Mouse (Mus musculus) lung, embryonic 14.5 days (tissue): ENCODE measurements around the gene Emp3. TPM values are rescaled to one million over a fixed set of nuclear protein-coding genes. Genes with fewer than 3 reads are reported as not detected.
"Not testable (repeated sequence)": the region's sequence is repeated elsewhere in the genome, so short reads cannot be mapped to it uniquely, and the experiment has no call there.

Experiments
- ATAC-seq: fragments of 200-750 bp; cut with Nextera tagmentation; 2 replicates; pipeline ENCODE4 v1.8.0; 2017; ENCODE audit warnings: mild to moderate bottlenecking, moderate TSS enrichment, moderate library complexity; ENCODE audit not compliant: insufficient read depth
- DNase-seq: peaks from one replicate; pipeline ENCODE4 v3.0.0-alpha.2; 2015
- H3K27ac ChIP-seq: fragments of 300-500 bp; sonication (generic); 2 replicates; pipeline ENCODE4 v1.5.1; 2014; ENCODE audit warnings: low read depth, mild to moderate bottlenecking, moderate library complexity
- H3K27me3 ChIP-seq: fragments of 300-500 bp; sonication (generic); 2 replicates; pipeline ENCODE4 v1.6.1; 2014; ENCODE audit warnings: low read length, control low read depth; ENCODE audit not compliant: insufficient read depth
- H3K36me3 ChIP-seq: fragments of 300-500 bp; sonication (generic); 2 replicates; pipeline ENCODE4 v1.6.1; 2014; ENCODE audit warnings: control low read depth; ENCODE audit not compliant: insufficient read depth
- H3K4me1 ChIP-seq: fragments of 300-500 bp; sonication (generic); 2 replicates; pipeline ENCODE4 v1.6.1; 2014; ENCODE audit warnings: antibody characterized with exemption, control low read depth; ENCODE audit not compliant: insufficient read depth
- H3K4me2 ChIP-seq: fragments of 300-500 bp; sonication (generic); 2 replicates; pipeline ENCODE4 v1.6.1; 2014; ENCODE audit warnings: mild to moderate bottlenecking
- H3K4me3 ChIP-seq: fragments of 300-500 bp; sonication (generic); 2 replicates; pipeline ENCODE4 v1.5.1; 2014; ENCODE audit warnings: low read depth, low read length
- H3K9ac ChIP-seq: fragments of 300-500 bp; sonication (generic); 2 replicates; pipeline ENCODE4 v1.6.1; 2014
- H3K9me3 ChIP-seq: fragments of 300-500 bp; sonication (generic); 2 replicates; pipeline ENCODE4 v1.6.1; 2016; ENCODE audit warnings: low read depth, low read length, control low read depth
- CTCF ChIP-seq: IDR thresholded peaks from 2 replicates; pipeline ENCODE4 v1.5.1; 2016; ENCODE audit warnings: antibody characterized with exemption, low read depth
- WGBS: fragments of 180-500 bp; shearing (Covaris S2); extraction: QIAGEN DNeasy Blood & Tissue Kit; methylation state at CpG from one replicate; pipeline ENCODE4 v1.1.7; 2014; 5-methylcytosine and 5-hydroxymethylcytosine counted together
- polyA plus RNA-seq: library from polyadenylated mRNA; unstranded; fragments of >200 nt; fragmentation: Nextera tagmentation; extraction: Ambion mirVana; gene quantifications from 2 replicates; pipeline ENCODE4 v1.2.1, GENCODE M21; 2014

The Emp3 gene
- polyA plus RNA-seq, 1 experiment from 2014 or later, result 174 TPM

- Histone ChIP-seq H3K9me3 (no peaks in the 10 kb centered on the region), H3K27ac (no peak overlapping the region), H3K9ac (no peak overlapping the region), H3K36me3 (peaks cover 12% of the 10 kb centered on the region; the same call in 1 of the 2 replicates), H3K4me1 (peaks cover 28% of the 10 kb centered on the region), H3K4me2 (no peak overlapping the region), H3K27me3 (no peaks in the 10 kb centered on the region), H3K4me3 (no peak overlapping the region)
- WGBS, result 79% methylated on average over 5 of the region's 5 CpGs
- DNase-seq (no peak), ATAC-seq (no peak)
- no peak for TF ChIP-seq CTCF
Measured at GRCm38 (mm10) chr7:45915011-45915410, 6.2 kb downstream of the Emp3 start.

- no peak overlapping the region for H3K4me2 ChIP-seq
- H3K9me3 ChIP-seq, result no peaks in the 10 kb centered on the region
- TF ChIP-seq CTCF, result no peak
- no peak overlapping the region; the same call in 1 of the 2 replicates for H3K9ac ChIP-seq
- DNase-seq, result no peak
- H3K27ac ChIP-seq, result no peak overlapping the region
- peaks cover 21% of the 10 kb centered on the region for H3K4me1 ChIP-seq
- no peak for ATAC-seq
- no peaks in the 10 kb centered on the region for H3K27me3 ChIP-seq
- H3K4me3 ChIP-seq, result no peak overlapping the region
- H3K36me3 ChIP-seq, result peaks cover 20% of the 10 kb centered on the region; the same call in 1 of the 2 replicates
- WGBS, result 82% methylated on average over 6 of the region's 6 CpGs
Measured at GRCm38 (mm10) chr7:45914067-45914466, 7.1 kb downstream of the Emp3 start.

- no peaks in the 10 kb centered on the region for H3K4me1 ChIP-seq
- peaks cover 15% of the 10 kb centered on the region; the same call in 1 of the 2 replicates for H3K36me3 ChIP-seq
- no peaks in the 10 kb centered on the region for H3K9me3 ChIP-seq
- no peak overlapping the region for H3K4me3 ChIP-seq
- ATAC-seq (no peak), DNase-seq (no peak)
- no peak overlapping the region for H3K27ac ChIP-seq
- H3K27me3 ChIP-seq, result no peaks in the 10 kb centered on the region
- no peak for TF ChIP-seq CTCF
- 91% methylated on average over 16 of the region's 16 CpGs for WGBS
- H3K4me2 ChIP-seq, result no peak overlapping the region
- no peak overlapping the region for H3K9ac ChIP-seq
Measured at GRCm38 (mm10) chr7:45909145-45909544, 12.1 kb downstream of the Emp3 start.

- no peak for DNase-seq
- Histone ChIP-seq H3K36me3 (peaks cover 15% of the 10 kb centered on the region; the same call in 1 of the 2 replicates), H3K27me3 (no peaks in the 10 kb centered on the region), H3K4me3 (no peak overlapping the region), H3K9me3 (no peaks in the 10 kb centered on the region), H3K9ac (no peak overlapping the region), H3K4me2 (no peak overlapping the region), H3K27ac (no peak overlapping the region), H3K4me1 (no peaks in the 10 kb centered on the region)
- ATAC-seq, result no peak
- TF ChIP-seq CTCF, result no peak
Measured at GRCm38 (mm10) chr7:45908384-45908783, 12.8 kb downstream of the Emp3 start.

- H3K4me1 ChIP-seq, result no peaks in the 10 kb centered on the region
- H3K4me2 ChIP-seq, result no peak overlapping the region
- no peak overlapping the region for H3K27ac ChIP-seq
- no peaks in the 10 kb centered on the region for H3K9me3 ChIP-seq
- H3K9ac ChIP-seq, result no peak overlapping the region
- TF ChIP-seq CTCF, result no peak
- peaks cover 15% of the 10 kb centered on the region; the same call in 1 of the 2 replicates for H3K36me3 ChIP-seq
- no peak overlapping the region for H3K4me3 ChIP-seq
- WGBS, result 84% methylated on average over 9 of the region's 9 CpGs
- no peaks in the 10 kb centered on the region for H3K27me3 ChIP-seq
- DNase-seq (no peak), ATAC-seq (no peak; the same call in 1 of the 2 replicates)
Measured at GRCm38 (mm10) chr7:45906622-45907021, 14.6 kb downstream of the Emp3 start.

GRCm38 (mm10) chr7:45902481-45903002 lies 18.7 kb downstream of the Emp3 start:
- peak; percentile 36 for DNase-seq
- 0 out of 2 replicates have a peak, but pooled peaks cover 5% of the 10 kb centered on the region for H3K4me1 ChIP-seq
- peaks cover 4% of the 10 kb centered on the region; the same call in 1 of the 2 replicates for H3K36me3 ChIP-seq
- H3K4me3 ChIP-seq, result no peak overlapping the region
- H3K9ac ChIP-seq, result no peak overlapping the region
- TF ChIP-seq CTCF, result no peak
- no peaks in the 10 kb centered on the region for H3K27me3 ChIP-seq
- H3K27ac ChIP-seq, result no peak overlapping the region
- WGBS, result 60% methylated on average over 12 of the region's 12 CpGs
- no peaks in the 10 kb centered on the region for H3K9me3 ChIP-seq
- H3K4me2 ChIP-seq, result no peak overlapping the region
- ATAC-seq, result no peak

- H3K4me1 ChIP-seq, result 0 out of 2 replicates have a peak, but pooled peaks cover 6% of the 10 kb centered on the region
- no peak overlapping the region for H3K27ac ChIP-seq
- H3K27me3 ChIP-seq, result no peaks in the 10 kb centered on the region
- no peak overlapping the region for H3K4me2 ChIP-seq
- DNase-seq, result peak; percentile 46
- ATAC-seq, result no peak
- H3K4me3 ChIP-seq, result no peak overlapping the region
- H3K9ac ChIP-seq, result no peak overlapping the region
- TF ChIP-seq CTCF, result no peak
- WGBS, result 49% methylated on average over 5 of the region's 5 CpGs
- no peaks in the 10 kb centered on the region for H3K9me3 ChIP-seq
- no peaks in the 10 kb centered on the region for H3K36me3 ChIP-seq
Measured at GRCm38 (mm10) chr7:45901562-45901961, 19.6 kb downstream of the Emp3 start.

GRCm38 (mm10) chr7:45898125-45898524 lies 23.1 kb downstream of the Emp3 start:
- not testable (repeated sequence) for H3K27me3 ChIP-seq, H3K9ac ChIP-seq, H3K4me1 ChIP-seq, ATAC-seq, H3K9me3 ChIP-seq, H3K36me3 ChIP-seq
- peak; percentile 70 for DNase-seq
- peak; percentile 55 for TF ChIP-seq CTCF
- 63% methylated on average over 4 of the region's 4 CpGs for WGBS
- peak overlapping the region; percentile 49; the same call in 1 of the 2 replicates for H3K4me3 ChIP-seq
- 0 out of 2 replicates have a peak overlapping the region, but pooled peaks have one; percentile 81 for H3K27ac ChIP-seq
- peak overlapping the region; percentile 96 for H3K4me2 ChIP-seq
